Mouse (Mus musculus): ENCODE measurements around the gene Apol10a.
"Not testable (repeated sequence)": the region's sequence is repeated elsewhere in the genome, so short reads cannot be mapped to it uniquely, and the experiment has no call there.

Apol10a gene

DNA sequence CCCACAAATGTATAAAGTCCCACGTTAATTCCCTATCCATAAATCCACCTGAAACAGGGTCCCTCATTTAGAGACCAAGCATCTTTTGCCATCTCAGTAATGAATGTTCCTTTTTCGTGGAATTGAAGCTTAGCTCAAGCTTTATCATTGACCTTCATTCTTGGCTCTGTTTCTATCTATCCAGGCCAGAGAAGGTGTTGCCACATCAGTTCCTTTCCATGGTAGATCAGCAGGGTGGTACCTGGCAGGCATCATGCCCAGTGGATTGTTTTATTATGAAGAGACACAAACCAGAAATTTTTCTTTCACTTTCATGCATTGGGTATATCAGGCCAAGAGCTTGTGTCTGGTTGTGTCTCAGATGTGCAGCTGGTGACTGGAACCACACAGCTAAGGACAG, at the start of gene Apol10a:
TSS of gene Apol10a (plus strand) at position 355 of the 400 bp plus-strand sequence.
- not testable (repeated sequence) for DNase-seq (ENCODE audit: extremely low read depth, low read depth, low spot score)

DNA sequence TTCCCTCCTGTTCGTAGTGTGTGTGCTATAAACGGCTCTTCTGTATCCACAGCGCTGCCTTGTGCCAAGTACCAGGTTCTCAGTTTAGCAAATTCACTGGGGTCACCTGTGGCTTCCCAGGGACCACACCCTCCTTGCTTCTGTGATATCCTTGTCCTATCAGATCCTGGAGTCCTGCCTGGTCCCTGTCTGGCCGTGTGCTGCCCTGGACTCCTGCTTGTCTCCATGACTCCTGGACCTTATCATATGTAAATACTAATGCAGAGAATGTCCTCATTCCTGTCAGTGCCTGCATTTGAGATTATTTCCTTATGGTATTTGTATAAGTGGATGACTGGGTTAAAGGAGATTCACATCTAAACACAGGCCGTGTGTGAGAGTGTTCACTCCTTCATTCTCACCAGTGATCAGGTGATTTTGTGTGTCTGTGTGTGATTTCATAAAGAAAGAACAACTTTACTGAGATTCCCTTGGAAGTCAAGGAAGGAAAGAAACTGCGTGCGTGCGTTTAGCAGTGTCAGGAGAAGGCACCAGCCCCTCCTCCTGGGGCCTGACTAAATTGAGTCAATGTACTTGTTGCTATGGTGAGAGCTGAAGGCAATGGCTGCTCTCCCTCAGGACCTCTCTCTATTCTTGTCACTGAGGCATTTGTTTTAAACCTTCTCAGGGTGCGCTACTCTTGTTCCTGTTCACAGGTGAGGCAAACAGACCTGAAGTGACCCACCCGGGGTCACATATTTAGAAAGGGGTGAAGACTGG, 48.0 kb upstream of the Apol10a start:
- DNase-seq (ENCODE audit: extremely low read depth, low read depth, low spot score) = not testable (repeated sequence)

GRCm38 (mm10) chr15:77444746-77445145, 32.1 kb upstream of the Apol10a start:
- not testable (repeated sequence) for DNase-seq (ENCODE audit: extremely low read depth, low read depth, low spot score)

GRCm38 (mm10) chr15:77445668-77446067, 31.2 kb upstream of the Apol10a start:
- DNase-seq (ENCODE audit: extremely low read depth, low read depth, low spot score) = not testable (repeated sequence)

GRCm38 (mm10) chr15:77447392-77447791, 29.5 kb upstream of the Apol10a start, which contains the start of gene Apol7b:
Gene Apol7b, minus strand, starts transcription at chr15:77447492.
- DNase-seq (ENCODE audit: extremely low read depth, low read depth, low spot score) = not testable (repeated sequence)

DNA sequence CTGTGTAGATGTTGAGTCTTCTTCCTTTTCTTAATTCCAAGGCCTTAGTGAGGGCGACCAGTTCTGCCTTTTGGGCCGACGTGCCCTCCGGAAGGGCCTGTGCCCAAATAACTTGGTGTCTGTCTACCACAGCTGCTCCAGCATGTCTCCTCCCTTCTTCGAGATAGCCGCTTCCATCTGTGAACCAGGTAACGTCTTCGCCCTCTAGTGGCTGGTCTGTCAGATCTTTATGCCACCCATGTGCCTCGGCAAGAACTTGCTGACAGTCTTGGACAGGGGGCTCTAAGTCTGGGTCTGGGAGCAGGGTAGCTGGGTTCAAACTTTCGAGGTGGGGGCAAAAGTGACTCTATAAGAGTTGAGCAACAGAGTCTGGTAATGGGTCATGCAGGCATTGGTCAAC, 26.9 kb upstream of the Apol10a start:
- DNase-seq (ENCODE audit: extremely low read depth, low read depth, low spot score) = not testable (repeated sequence)

DNA sequence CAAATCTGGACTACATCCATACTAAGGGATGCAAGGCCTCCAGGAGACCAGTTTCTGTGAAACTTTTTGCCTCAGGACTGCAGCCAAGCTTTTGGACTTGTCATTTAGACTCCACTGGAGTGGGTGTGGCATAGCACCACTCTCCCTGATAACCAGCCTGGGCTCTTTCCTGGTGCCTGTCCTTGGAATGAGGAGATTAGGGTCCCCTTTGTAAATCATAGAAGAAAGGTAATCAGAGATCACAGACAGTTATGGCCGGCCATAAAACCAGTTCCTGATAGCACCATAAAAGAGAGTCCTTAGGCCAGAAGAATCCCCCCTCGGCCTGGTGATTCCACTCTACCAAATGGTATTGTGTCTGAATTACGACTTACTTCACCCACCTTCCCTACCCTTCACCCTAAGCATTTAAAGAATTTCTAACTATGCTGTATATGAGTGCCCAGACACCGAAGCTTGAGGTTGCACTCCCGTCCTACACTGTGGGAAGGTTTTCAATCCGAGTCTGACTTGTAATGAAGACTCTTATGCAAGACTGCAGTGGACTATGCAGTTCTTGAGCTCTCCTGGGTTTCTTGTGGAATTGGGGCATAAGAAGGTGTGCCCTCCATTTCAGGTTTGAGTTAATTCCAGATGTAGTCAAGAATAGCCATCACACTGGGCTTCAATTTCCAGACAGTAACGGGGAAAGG, 2.0 kb upstream of the Apol10a start:
- DNase-seq (ENCODE audit: extremely low read depth, low read depth, low spot score) = not testable (repeated sequence)

GRCm38 (mm10) chr15:77482140-77482794, 5.4 kb downstream of the Apol10a start:
- DNase-seq (ENCODE audit: extremely low read depth, low read depth, low spot score) = no peak

GRCm38 (mm10) chr15:77493181-77493580, 16.3 kb downstream of the Apol10a start:
- not testable (repeated sequence) for DNase-seq (ENCODE audit: extremely low read depth, low read depth, low spot score)

GRCm38 (mm10) chr15:77494694-77495093, 17.8 kb downstream of the Apol10a start:
- DNase-seq (ENCODE audit: extremely low read depth, low read depth, low spot score) = not testable (repeated sequence)

DNA sequence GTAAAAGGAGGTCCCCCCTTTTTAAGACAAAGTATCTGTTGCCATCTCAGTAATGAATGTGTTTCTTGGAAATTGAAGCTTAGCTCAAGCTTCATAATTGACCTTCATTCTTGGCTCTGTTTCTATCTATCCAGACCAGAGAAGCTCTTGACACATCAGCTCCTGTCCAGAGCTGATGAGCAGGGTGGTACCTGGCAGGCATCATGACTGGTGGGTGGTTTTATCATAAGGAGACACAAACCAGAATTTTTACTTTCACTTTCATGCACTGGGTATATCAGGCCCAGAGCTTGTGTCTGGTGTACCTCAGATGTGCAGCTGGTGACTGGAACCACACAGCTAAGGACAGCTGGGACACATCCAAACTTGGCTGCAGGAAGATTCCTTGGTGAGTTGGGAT, 31.1 kb downstream of the Apol10a start, which contains the start of gene Apol11a:
TSS of gene Apol11a (plus strand) at position 306 of the 400 bp plus-strand sequence.
- DNase-seq (ENCODE audit: extremely low read depth, low read depth, low spot score) = not testable (repeated sequence)

- not testable (repeated sequence) for DNase-seq (ENCODE audit: extremely low read depth, low read depth, low spot score)
Observed at GRCm38 (mm10) chr15:77520596-77520995, 43.7 kb downstream of the Apol10a start.

DNA sequence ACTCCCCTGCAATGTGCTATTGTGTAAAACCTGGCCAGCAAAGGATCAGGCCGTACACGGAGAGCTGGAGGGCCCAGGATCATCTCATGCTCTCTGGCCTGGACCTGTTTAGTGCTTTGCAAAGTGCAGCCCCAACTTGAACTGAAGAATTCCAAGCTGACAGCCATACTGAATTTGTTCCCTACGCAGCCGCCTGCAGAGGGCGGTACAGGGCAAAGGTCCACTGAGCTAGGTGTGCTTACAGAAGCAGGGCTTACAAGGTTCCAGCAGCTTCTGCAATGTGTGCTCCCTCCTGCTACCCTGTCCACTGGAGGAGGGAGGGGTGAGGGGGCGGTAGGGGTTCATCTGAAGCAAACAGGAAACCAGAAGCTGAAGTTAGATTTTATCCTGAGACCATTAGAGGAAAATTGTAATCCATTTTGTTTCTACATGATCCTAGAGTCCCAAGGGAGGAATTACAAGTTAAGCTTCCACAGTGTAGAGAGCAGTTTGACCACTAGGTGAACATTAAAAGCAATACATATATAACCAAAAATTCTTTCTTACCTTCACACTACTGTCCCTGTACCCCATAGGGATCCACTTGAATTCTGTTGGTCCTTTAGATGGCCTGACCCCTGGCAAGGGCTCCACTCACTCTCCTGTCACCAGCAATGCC, 46.5 kb downstream of the Apol10a start:
- DNase-seq (ENCODE audit: extremely low read depth, low read depth, low spot score) = not testable (repeated sequence)

DNA sequence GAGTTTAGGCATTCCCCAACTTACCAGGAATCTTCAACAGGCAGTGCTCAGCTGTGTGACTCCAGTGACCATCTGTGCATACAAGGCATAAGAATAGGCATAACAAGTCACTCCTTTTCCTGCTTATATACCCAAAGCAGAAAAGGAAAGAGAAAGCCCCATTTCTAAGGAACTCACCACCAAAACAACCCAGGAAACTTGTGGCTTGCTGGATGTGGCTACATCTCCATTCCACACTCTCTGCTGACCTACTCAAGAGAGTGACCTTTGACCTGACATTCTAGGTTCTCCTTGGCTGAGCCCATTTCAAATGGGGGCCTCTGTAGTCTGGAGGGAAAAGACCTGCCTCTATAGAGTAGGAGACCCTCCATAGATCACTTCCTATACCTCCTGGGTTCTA, 56.4 kb downstream of the Apol10a start, which contains the start of gene Apol7c:
TSS of gene Apol7c (minus strand) at position 101 of the 400 bp plus-strand sequence.
- no peak for DNase-seq (ENCODE audit: extremely low read depth, low read depth, low spot score)

DNA sequence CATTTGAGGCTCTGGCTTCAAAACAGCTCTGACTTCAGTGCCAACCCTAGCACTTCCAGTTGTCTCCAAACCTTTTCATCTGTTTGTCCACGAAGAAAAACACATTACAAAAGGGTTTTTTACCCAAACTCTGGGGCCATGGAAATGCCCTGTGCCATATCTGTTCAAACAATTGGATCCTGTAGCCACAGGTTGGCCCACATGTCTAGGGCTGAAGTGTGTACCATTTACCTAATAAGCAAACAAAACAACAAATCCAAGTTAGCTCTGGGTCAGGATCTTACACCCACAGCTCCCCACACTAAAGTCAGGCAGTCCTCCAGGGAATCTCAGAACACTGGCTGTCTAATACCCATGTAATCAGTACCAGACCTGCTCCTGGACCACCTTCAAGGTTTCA, 62.4 kb downstream of the Apol10a start:
- DNase-seq (ENCODE audit: extremely low read depth, low read depth, low spot score) = not testable (repeated sequence)
